Mouse (Mus musculus): ENCODE results near the gene Adamts20. TPM values are rescaled to one million over a fixed set of nuclear protein-coding genes. Genes with fewer than 3 reads are reported as not detected.
A peak's percentile ranks its signal among the peaks of the same experiment; 100 is the strongest.

Gene Adamts20
- total RNA-seq, 2 experiments from 2014 or later, result 25.3 to 28.8 TPM

GRCm38 (mm10) chr15:94252962-94253712, 212.1 kb downstream of the Adamts20 start:
- DNase-seq, result no peak

- no peak for DNase-seq
Observed at GRCm38 (mm10) chr15:94249766-94250165, 215.5 kb downstream of the Adamts20 start.

- DNase-seq, result peak; percentile 22
Observed at GRCm38 (mm10) chr15:94248386-94248785, 216.8 kb downstream of the Adamts20 start.

- DNase-seq, result no peak
Observed at GRCm38 (mm10) chr15:94246669-94247068, 218.5 kb downstream of the Adamts20 start.

GRCm38 (mm10) chr15:94244336-94244735, 220.9 kb downstream of the Adamts20 start:
- DNase-seq, result no peak

DNA sequence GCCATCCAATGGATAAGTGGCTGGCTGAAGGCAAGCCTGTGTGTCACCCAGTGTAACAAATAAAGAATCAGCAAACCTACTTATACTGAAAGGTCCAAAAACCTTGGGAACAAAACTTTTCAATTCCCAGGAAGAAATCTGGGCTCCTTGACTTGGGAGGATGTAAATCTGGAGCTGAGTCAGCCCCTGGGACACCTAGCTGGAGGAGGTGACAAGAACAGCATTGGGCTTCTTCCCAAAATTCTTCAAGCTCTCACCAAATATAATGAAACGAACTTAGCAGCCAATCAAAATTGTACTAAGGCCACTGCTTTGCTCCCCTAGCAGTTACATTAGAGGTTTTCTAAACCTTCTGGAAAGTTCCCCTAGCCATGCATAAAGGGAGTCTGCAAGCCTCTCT, 223.1 kb downstream of the Adamts20 start:
- no peak for DNase-seq

- peak; percentile 17 for DNase-seq
Observed at GRCm38 (mm10) chr15:94239637-94240036, 225.6 kb downstream of the Adamts20 start.

- DNase-seq, result no peak
Observed at GRCm38 (mm10) chr15:94239127-94239526, 226.1 kb downstream of the Adamts20 start.

GRCm38 (mm10) chr15:94238058-94238876, 227.0 kb downstream of the Adamts20 start:
- no peak for DNase-seq

GRCm38 (mm10) chr15:94236726-94237125, 228.5 kb downstream of the Adamts20 start:
- no peak for DNase-seq

DNA sequence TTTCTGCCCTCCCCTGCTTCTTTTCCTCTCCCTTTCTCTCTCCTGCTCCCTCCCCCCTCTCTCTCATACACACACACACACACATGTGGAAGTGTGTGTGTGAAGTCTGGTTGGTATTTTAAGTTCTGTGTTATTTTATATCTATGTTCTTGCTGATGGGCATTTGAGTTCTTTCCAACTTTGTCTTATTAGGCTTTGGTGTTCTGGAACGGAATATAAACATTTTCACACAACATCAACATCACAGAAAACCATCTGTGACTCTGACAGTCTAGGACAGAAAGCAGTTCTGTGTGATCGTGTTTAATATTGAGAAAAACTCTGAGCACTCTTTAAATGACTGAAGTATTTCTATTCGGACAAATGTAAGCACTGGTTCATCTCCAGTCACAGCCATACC, 229.1 kb downstream of the Adamts20 start:
- no peak for DNase-seq

- no peak for DNase-seq
Observed at GRCm38 (mm10) chr15:94235190-94235589, 230.0 kb downstream of the Adamts20 start.

GRCm38 (mm10) chr15:94231246-94231645, 234.0 kb downstream of the Adamts20 start:
- no peak for DNase-seq

DNA sequence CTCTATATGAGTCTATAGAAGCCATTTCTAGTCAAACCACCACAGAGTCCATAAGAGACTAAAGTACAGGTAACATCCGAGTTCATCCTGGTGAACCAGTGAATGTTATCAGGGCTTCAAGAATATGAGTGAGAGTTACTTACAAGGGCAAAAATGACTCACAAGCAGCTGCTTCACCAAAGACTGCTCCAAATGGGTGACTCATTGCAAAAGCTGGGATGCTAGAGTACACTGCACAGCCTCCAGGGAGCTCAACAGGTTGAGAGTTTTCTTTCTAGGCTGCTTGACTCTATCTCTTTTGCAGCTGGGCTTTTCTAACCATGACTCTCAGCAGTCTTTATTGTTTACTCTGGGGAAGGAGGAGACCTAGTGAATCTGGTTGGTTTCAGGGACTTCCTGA, 237.8 kb downstream of the Adamts20 start:
- no peak for DNase-seq

DNA sequence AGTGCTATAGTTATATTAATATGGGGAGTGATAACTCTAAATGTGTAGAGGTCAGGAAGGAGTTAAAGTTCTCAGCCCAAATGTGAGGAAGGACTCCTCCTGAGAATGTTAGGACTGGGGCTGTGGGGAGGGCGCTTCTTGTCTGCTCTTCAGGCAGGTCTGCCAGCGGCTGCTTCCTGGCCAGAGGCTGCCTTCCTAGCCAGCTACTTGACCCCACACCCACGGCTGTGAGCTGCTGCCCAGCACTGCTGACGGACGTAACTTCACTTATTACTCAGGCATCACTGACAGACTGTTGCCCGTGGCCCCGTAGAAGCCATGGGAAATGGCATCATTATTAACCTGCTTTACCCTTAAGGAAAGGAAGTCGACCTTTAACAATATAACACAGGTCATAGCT, 242.1 kb downstream of the Adamts20 start:
- no peak for DNase-seq

GRCm38 (mm10) chr15:94220686-94221085, 244.5 kb downstream of the Adamts20 start:
- no peak for DNase-seq

Other genes with a start within 250 kb of the Adamts20 start
- 1 to 10 TPM; 2.0 to 2.1 TPM for gene Pus7l, start 78.1 kb upstream of the Adamts20 start, total RNA-seq (2021)
- gene Irak4, start 78.2 kb upstream of the Adamts20 start, total RNA-seq (2021), result 1 to 10 TPM; 3.4 to 5.3 TPM
- gene Twf1, start 124.5 kb upstream of the Adamts20 start, total RNA-seq (2021), result 10 to 100 TPM; 20.0 to 23.6 TPM
- gene Tmem117, start 163.8 kb upstream of the Adamts20 start, total RNA-seq (2021), result 10 to 100 TPM; 30.8 to 31.1 TPM

Data from gastrocnemius, postnatal 10 days (tissue).